Mouse (Mus musculus) liver, embryonic 14.5 days (tissue): ENCODE results near the gene Zfp326.

Experiments used
- CTCF ChIP-seq: IDR thresholded peaks from 2 replicates; pipeline ENCODE4 v1.5.1; 2016; ENCODE audit warnings: antibody characterized with exemption, low read depth, control low read depth
- EP300 ChIP-seq: IDR thresholded peaks from 2 replicates; pipeline ENCODE4 v1.6.1; 2016; ENCODE audit warnings: antibody characterized with exemption, low read depth

GRCm38 (mm10) chr5:105887317-105887716 lies 11.0 kb downstream of the Zfp326 start:
- TF ChIP-seq CTCF: no peak
- no peak for TF ChIP-seq EP300
